Mouse (Mus musculus) intestine, embryonic 14.5 days (tissue): ENCODE results near the gene Tex13a. TPM values are rescaled to one million over a fixed set of nuclear protein-coding genes. Genes with fewer than 3 reads are reported as not detected.

Experiments
- ATAC-seq: fragments of 200-750 bp; cut with Nextera tagmentation; replicated peaks from 2 replicates; pipeline ENCODE4 v1.8.0; 2017; ENCODE audit warnings: low read depth, moderate number of reproducible peaks, moderate TSS enrichment, moderate library complexity; ENCODE audit not compliant: low FRiP score, low TSS enrichment
- DNase-seq: peaks from one replicate; pipeline ENCODE4 v3.0.0-alpha.2; 2018; ENCODE audit warnings: low spot score
- H3K27ac ChIP-seq: fragments of 300-500 bp; sonication (generic); 2 replicates; pipeline ENCODE4 v1.5.1; 2014; ENCODE audit warnings: low read depth, mild to moderate bottlenecking, control low read depth
- H3K27me3 ChIP-seq: fragments of 300-500 bp; sonication (generic); replicated peaks from 2 replicates; pipeline ENCODE4 v1.6.1; 2014; ENCODE audit warnings: low read length, control low read depth; ENCODE audit not compliant: control insufficient read depth, insufficient read depth
- H3K36me3 ChIP-seq: fragments of 300-500 bp; sonication (generic); 2 replicates; pipeline ENCODE4 v1.6.1; 2014; ENCODE audit warnings: low read length, control low read depth; ENCODE audit not compliant: control insufficient read depth, insufficient read depth
- H3K4me1 ChIP-seq: fragments of 300-500 bp; sonication (generic); replicated peaks from 2 replicates; pipeline ENCODE4 v1.6.1; 2014; ENCODE audit warnings: low read length, control low read depth, mixed read lengths; ENCODE audit not compliant: control insufficient read depth, insufficient read depth
- H3K4me2 ChIP-seq: fragments of 300-500 bp; sonication (generic); 2 replicates; pipeline ENCODE4 v1.6.1; 2014; ENCODE audit warnings: low read length
- H3K4me3 ChIP-seq: fragments of 300-500 bp; sonication (generic); 2 replicates; pipeline ENCODE4 v1.5.1; 2014; ENCODE audit warnings: low read depth, low read length, control low read depth, mixed read lengths
- H3K9ac ChIP-seq: fragments of 300-500 bp; sonication (generic); 2 replicates; pipeline ENCODE4 v1.6.1; 2014; ENCODE audit warnings: mild to moderate bottlenecking, low read length
- H3K9me3 ChIP-seq: fragments of 300-500 bp; sonication (generic); 2 replicates; pipeline ENCODE4 v1.6.1; 2016; ENCODE audit warnings: low read length, control low read depth; ENCODE audit not compliant: control insufficient read depth
- WGBS: fragments of 180-500 bp; shearing (Covaris S2); extraction: QIAGEN DNeasy Blood & Tissue Kit; methylation state at CpG from one replicate; pipeline ENCODE4 v1.1.7; 2014; 5-methylcytosine and 5-hydroxymethylcytosine counted together
- polyA plus RNA-seq: library from polyadenylated mRNA; unstranded; fragments of >200 nt; fragmentation: Nextera tagmentation; extraction: Ambion mirVana; gene quantifications from 2 replicates; pipeline ENCODE4 v1.2.1, GENCODE M21; 2014

The Tex13a gene
- not detected in 2 replicates for polyA plus RNA-seq

GRCm38 (mm10) chrX:138209480-138209879, at the start of gene Tex13a:
Tex13a (minus strand) TSS chrX:138209580.
- ATAC-seq (no peak), DNase-seq (no peak)
- H3K27ac ChIP-seq, result no peak within 1 kb of the TSS

GRCm38 (mm10) chrX:138234626-138235025, 25.2 kb upstream of the Tex13a start:
- no peak for DNase-seq
- 74% methylated on average over 4 of the region's 4 CpGs for WGBS
- Histone ChIP-seq H3K4me1 (no peaks in the 10 kb centered on the region), H3K4me3 (no peak overlapping the region), H3K9ac (no peak overlapping the region), H3K27me3 (no peaks in the 10 kb centered on the region), H3K9me3 (no peaks in the 10 kb centered on the region), H3K36me3 (no peaks in the 10 kb centered on the region), H3K4me2 (no peak overlapping the region), H3K27ac (no peak overlapping the region)
- ATAC-seq, result no peak

More at GRCm38 (mm10) chrX:138209480-138209879, at the start of gene Tex13a:
- Histone ChIP-seq H3K27me3 (no peaks in the 10 kb centered on the region), H3K4me3 (no peak within 1 kb of the TSS), H3K9me3 (no peaks in the 10 kb centered on the region), H3K36me3 (no peaks in the 10 kb centered on the region), H3K9ac (no peak within 1 kb of the TSS), H3K4me2 (no peak within 1 kb of the TSS), H3K4me1 (no peaks in the 10 kb centered on the region)
- 76% methylated on average over 3 of the region's 3 CpGs for WGBS

GRCm38 (mm10) chrX:138170146-138170545, 39.2 kb downstream of the Tex13a start:
- peak; percentile 48 for DNase-seq
- Histone ChIP-seq H3K27ac (no peak overlapping the region), H3K4me2 (no peak overlapping the region), H3K36me3 (no peaks in the 10 kb centered on the region), H3K9ac (no peak overlapping the region), H3K27me3 (no peaks in the 10 kb centered on the region), H3K4me3 (no peak overlapping the region), H3K9me3 (no peaks in the 10 kb centered on the region), H3K4me1 (no peaks in the 10 kb centered on the region)
- no peak for ATAC-seq
- WGBS, result 18% methylated on average over 3 of the region's 3 CpGs
